Mouse (Mus musculus): ENCODE results near the gene Pxdc1. TPM values are rescaled to one million over a fixed set of nuclear protein-coding genes. Genes with fewer than 3 reads are reported as not detected.

Pxdc1 gene
- polyA plus RNA-seq (2014; fragmentation: Nextera tagmentation; extraction: Ambion mirVana) = 11.7 and 13.1 TPM in 2 replicates

- peak within 1 kb of the TSS; percentile 67 for H3K9ac ChIP-seq (ENCODE audit: low read depth, low read length)
- peak within 1 kb of the TSS; percentile 81 for H3K4me2 ChIP-seq
- DNase-seq (ENCODE audit: low spot score) (peak; percentile 49), ATAC-seq (replicated peaks; ENCODE audit: low FRiP score) (no peak)
- H3K4me1 ChIP-seq (replicated peaks; ENCODE audit: control insufficient read depth, insufficient read depth, low read length) = peaks cover 4% of the 10 kb centered on the region; the same call in 1 of the 2 replicates
- H3K4me3 ChIP-seq (ENCODE audit: low read depth, low read length) = peak within 1 kb of the TSS; percentile 62
- H3K9me3 ChIP-seq (ENCODE audit: control insufficient read depth, low read length) = no peaks in the 10 kb centered on the region
- H3K27me3 ChIP-seq (replicated peaks; ENCODE audit: control insufficient read depth, insufficient read depth, low read length) = peaks cover 46% of the 10 kb centered on the region
- H3K27ac ChIP-seq (ENCODE audit: low read depth, low read length) = peak within 1 kb of the TSS; percentile 84
- WGBS = 4% methylated on average over 9 of the region's 9 CpGs
- no peaks in the 10 kb centered on the region for H3K36me3 ChIP-seq (ENCODE audit: control insufficient read depth, insufficient read depth, low read length)
These were observed at the start of gene Pxdc1 for GRCm38 (mm10) chr13:34653391-34653790. TSS of gene Pxdc1 (minus strand) at chr13:34653486.

GRCm38 (mm10) chr13:34700630-34701029 lies 47.3 kb upstream of the Pxdc1 start:
- WGBS = 48% methylated on average over 1 of the region's 1 CpGs
- no peak for DNase-seq (ENCODE audit: low spot score)
- Histone ChIP-seq H3K4me3 (ENCODE audit: low read depth, low read length) (no peak overlapping the region), H3K9me3 (ENCODE audit: control insufficient read depth, low read length) (no peaks in the 10 kb centered on the region), H3K4me1 (replicated peaks; ENCODE audit: control insufficient read depth, insufficient read depth, low read length) (no peaks in the 10 kb centered on the region), H3K27ac (ENCODE audit: low read depth, low read length) (no peak overlapping the region), H3K36me3 (ENCODE audit: control insufficient read depth, insufficient read depth, low read length) (no peaks in the 10 kb centered on the region), H3K9ac (ENCODE audit: low read depth, low read length) (no peak overlapping the region), H3K4me2 (no peak overlapping the region), H3K27me3 (replicated peaks; ENCODE audit: control insufficient read depth, insufficient read depth, low read length) (no peaks in the 10 kb centered on the region)
- ATAC-seq (replicated peaks; ENCODE audit: low FRiP score) = no peak

GRCm38 (mm10) chr13:34700091-34700490 lies 46.8 kb upstream of the Pxdc1 start:
- Histone ChIP-seq H3K27ac (ENCODE audit: low read depth, low read length) (no peak overlapping the region), H3K9me3 (ENCODE audit: control insufficient read depth, low read length) (no peaks in the 10 kb centered on the region), H3K36me3 (ENCODE audit: control insufficient read depth, insufficient read depth, low read length) (no peaks in the 10 kb centered on the region), H3K4me3 (ENCODE audit: low read depth, low read length) (no peak overlapping the region), H3K4me1 (replicated peaks; ENCODE audit: control insufficient read depth, insufficient read depth, low read length) (no peaks in the 10 kb centered on the region), H3K4me2 (no peak overlapping the region), H3K27me3 (replicated peaks; ENCODE audit: control insufficient read depth, insufficient read depth, low read length) (no peaks in the 10 kb centered on the region), H3K9ac (ENCODE audit: low read depth, low read length) (no peak overlapping the region)
- DNase-seq (ENCODE audit: low spot score) (no peak), ATAC-seq (replicated peaks; ENCODE audit: low FRiP score) (no peak)
- 59% methylated on average over 2 of the region's 2 CpGs for WGBS

- no peak overlapping the region for H3K27ac ChIP-seq (ENCODE audit: low read depth, low read length)
- H3K4me2 ChIP-seq = no peak overlapping the region
- no peaks in the 10 kb centered on the region for H3K4me1 ChIP-seq (replicated peaks; ENCODE audit: control insufficient read depth, insufficient read depth, low read length)
- no peaks in the 10 kb centered on the region for H3K36me3 ChIP-seq (ENCODE audit: control insufficient read depth, insufficient read depth, low read length)
- no peak for DNase-seq (ENCODE audit: low spot score)
- WGBS = 77% methylated on average over 7 of the region's 7 CpGs
- no peak for ATAC-seq (replicated peaks; ENCODE audit: low FRiP score)
- H3K9me3 ChIP-seq (ENCODE audit: control insufficient read depth, low read length) = no peaks in the 10 kb centered on the region
- H3K27me3 ChIP-seq (replicated peaks; ENCODE audit: control insufficient read depth, insufficient read depth, low read length) = no peaks in the 10 kb centered on the region
- no peak overlapping the region for H3K9ac ChIP-seq (ENCODE audit: low read depth, low read length)
- H3K4me3 ChIP-seq (ENCODE audit: low read depth, low read length) = no peak overlapping the region
These were observed 43.5 kb upstream of the Pxdc1 start for GRCm38 (mm10) chr13:34696734-34697332.

- Histone ChIP-seq H3K36me3 (ENCODE audit: control insufficient read depth, insufficient read depth, low read length) (no peaks in the 10 kb centered on the region), H3K27ac (ENCODE audit: low read depth, low read length) (no peak overlapping the region), H3K27me3 (replicated peaks; ENCODE audit: control insufficient read depth, insufficient read depth, low read length) (no peaks in the 10 kb centered on the region), H3K4me2 (no peak overlapping the region), H3K4me3 (ENCODE audit: low read depth, low read length) (no peak overlapping the region), H3K9me3 (ENCODE audit: control insufficient read depth, low read length) (no peaks in the 10 kb centered on the region), H3K9ac (ENCODE audit: low read depth, low read length) (no peak overlapping the region), H3K4me1 (replicated peaks; ENCODE audit: control insufficient read depth, insufficient read depth, low read length) (no peaks in the 10 kb centered on the region)
- 56% methylated on average over 6 of the region's 6 CpGs for WGBS
- ATAC-seq (replicated peaks; ENCODE audit: low FRiP score) (no peak), DNase-seq (ENCODE audit: low spot score) (no peak)
These were observed 39.8 kb upstream of the Pxdc1 start for GRCm38 (mm10) chr13:34693111-34693510.

- WGBS = 38% methylated on average over 1 of the region's 1 CpGs
- Histone ChIP-seq H3K9me3 (ENCODE audit: control insufficient read depth, low read length) (no peaks in the 10 kb centered on the region), H3K4me3 (ENCODE audit: low read depth, low read length) (no peak overlapping the region), H3K9ac (ENCODE audit: low read depth, low read length) (no peak overlapping the region), H3K27ac (ENCODE audit: low read depth, low read length) (no peak overlapping the region), H3K4me2 (no peak overlapping the region), H3K36me3 (ENCODE audit: control insufficient read depth, insufficient read depth, low read length) (no peaks in the 10 kb centered on the region), H3K4me1 (replicated peaks; ENCODE audit: control insufficient read depth, insufficient read depth, low read length) (no peaks in the 10 kb centered on the region), H3K27me3 (replicated peaks; ENCODE audit: control insufficient read depth, insufficient read depth, low read length) (no peaks in the 10 kb centered on the region)
- DNase-seq (ENCODE audit: low spot score) (no peak), ATAC-seq (replicated peaks; ENCODE audit: low FRiP score) (no peak)
These were observed 37.8 kb upstream of the Pxdc1 start for GRCm38 (mm10) chr13:34691049-34691448.

- WGBS = 62% methylated on average over 7 of the region's 7 CpGs
These were observed 31.9 kb upstream of the Pxdc1 start for GRCm38 (mm10) chr13:34685008-34685765.

GRCm38 (mm10) chr13:34683762-34684488 lies 30.6 kb upstream of the Pxdc1 start:
- no peak overlapping the region for H3K27ac ChIP-seq (ENCODE audit: low read depth, low read length)

More at GRCm38 (mm10) chr13:34685008-34685765, 31.9 kb upstream of the Pxdc1 start:
- no peak overlapping the region for H3K27ac ChIP-seq (ENCODE audit: low read depth, low read length)
- H3K4me1 ChIP-seq (replicated peaks; ENCODE audit: control insufficient read depth, insufficient read depth, low read length) = no peaks in the 10 kb centered on the region
- ATAC-seq (replicated peaks; ENCODE audit: low FRiP score) (no peak), DNase-seq (ENCODE audit: low spot score) (no peak)
- no peak overlapping the region for H3K9ac ChIP-seq (ENCODE audit: low read depth, low read length)
- no peak overlapping the region for H3K4me3 ChIP-seq (ENCODE audit: low read depth, low read length)
- H3K9me3 ChIP-seq (ENCODE audit: control insufficient read depth, low read length) = no peaks in the 10 kb centered on the region
- no peak overlapping the region for H3K4me2 ChIP-seq
- H3K27me3 ChIP-seq (replicated peaks; ENCODE audit: control insufficient read depth, insufficient read depth, low read length) = no peaks in the 10 kb centered on the region
- no peaks in the 10 kb centered on the region for H3K36me3 ChIP-seq (ENCODE audit: control insufficient read depth, insufficient read depth, low read length)

More at GRCm38 (mm10) chr13:34683762-34684488, 30.6 kb upstream of the Pxdc1 start:
- Histone ChIP-seq H3K9ac (ENCODE audit: low read depth, low read length) (no peak overlapping the region), H3K9me3 (ENCODE audit: control insufficient read depth, low read length) (no peaks in the 10 kb centered on the region), H3K36me3 (ENCODE audit: control insufficient read depth, insufficient read depth, low read length) (no peaks in the 10 kb centered on the region), H3K4me3 (ENCODE audit: low read depth, low read length) (no peak overlapping the region), H3K4me1 (replicated peaks; ENCODE audit: control insufficient read depth, insufficient read depth, low read length) (no peaks in the 10 kb centered on the region), H3K27me3 (replicated peaks; ENCODE audit: control insufficient read depth, insufficient read depth, low read length) (no peaks in the 10 kb centered on the region), H3K4me2 (no peak overlapping the region)
- WGBS = 84% methylated on average over 18 of the region's 18 CpGs
- no peak for DNase-seq (ENCODE audit: low spot score)
- no peak for ATAC-seq (replicated peaks; ENCODE audit: low FRiP score)
